Mouse (Mus musculus) T-helper 17 cell (primary cell): ENCODE data around the gene Smyd1.
"Not testable (repeated sequence)": the region's sequence is repeated elsewhere in the genome, so short reads cannot be mapped to it uniquely, and the experiment has no call there.

Experiments
- in situ Hi-C, 2 experiments: fragments of 300-600 bp; cut with MboI, MseI; formaldehyde crosslinking; loops; 1 replicate in 1 of 2; 2 replicates in 1 of 2; pipeline ENCODE4 v1.15.1; 2025; ENCODE audit warnings: high pct_unique_total_duplicates in 2 of 2

The Smyd1 gene

DNA sequence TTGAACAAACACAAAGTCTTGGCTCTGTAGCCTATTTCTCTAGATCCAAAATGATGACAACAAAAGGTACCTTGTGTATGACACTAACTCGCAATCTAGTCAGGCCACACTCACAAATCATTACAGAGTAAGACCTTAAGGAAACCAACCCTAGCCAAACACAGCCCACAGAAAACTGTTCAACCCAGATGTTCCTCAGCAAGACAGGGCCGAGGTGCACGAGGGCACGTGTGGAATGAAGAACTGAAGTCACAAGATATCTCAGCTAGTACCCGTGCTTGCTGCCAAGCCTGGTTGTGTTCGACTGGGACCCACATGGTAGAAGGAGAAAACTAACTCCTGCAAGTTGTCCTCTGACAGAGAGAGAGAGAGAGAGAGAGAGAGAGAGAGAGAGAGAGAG lies 7.8 kb upstream of the Smyd1 start:
- in situ Hi-C loops, result no loop called here

GRCm38 (mm10) chr6:71324816-71325215 lies 2.8 kb upstream of the Smyd1 start:
- in situ Hi-C loops, result no loop called here

DNA sequence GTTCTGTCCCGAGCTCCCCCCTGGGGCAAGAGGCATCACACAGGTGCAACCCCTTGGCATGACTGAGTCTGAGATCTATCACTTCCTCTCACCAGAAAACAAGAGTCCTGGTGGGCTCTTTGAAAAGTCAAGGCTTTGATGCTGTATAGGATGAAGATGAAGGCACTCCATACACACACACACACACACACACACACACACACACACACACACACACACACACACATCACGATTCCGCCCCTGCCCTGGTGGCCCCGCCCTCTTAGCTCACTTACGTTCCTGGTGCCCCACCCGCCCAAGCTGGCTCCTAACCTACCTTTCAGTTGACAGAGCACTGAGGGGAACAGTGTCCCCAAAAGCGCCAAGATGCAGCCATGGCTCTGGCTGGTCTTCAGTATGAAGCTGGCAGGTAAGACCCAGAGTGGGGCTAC lies 473 bp upstream of the Smyd1 start, which contains the start of gene Cd8b1:
Cd8b1 (plus strand) TSS at position 298 of the 431 bp plus-strand sequence.
- in situ Hi-C loops, result no loop called here

DNA sequence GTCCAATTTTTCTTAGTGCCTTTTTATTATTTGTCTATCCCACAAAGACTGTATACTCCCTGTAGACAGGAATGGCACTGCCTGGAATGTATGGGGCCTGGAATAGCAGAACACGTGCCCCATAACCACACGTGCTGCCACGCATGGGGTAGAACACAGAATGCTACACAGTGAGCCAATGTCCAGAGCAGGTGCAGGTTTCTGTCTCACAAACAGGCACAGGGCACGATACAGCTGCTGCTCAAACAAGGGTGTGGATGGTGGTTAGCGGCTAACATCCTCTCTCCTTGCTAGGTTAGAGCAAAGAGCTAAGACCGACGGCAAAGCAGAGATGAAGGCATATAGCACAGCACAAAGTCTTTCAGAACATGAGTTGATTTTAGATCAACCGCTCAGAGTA lies 14.5 kb downstream of the Smyd1 start:
- in situ Hi-C loops, result no loop called here

GRCm38 (mm10) chr6:71302097-71302731 lies 19.8 kb downstream of the Smyd1 start:
- in situ Hi-C loops, result no loop called here

DNA sequence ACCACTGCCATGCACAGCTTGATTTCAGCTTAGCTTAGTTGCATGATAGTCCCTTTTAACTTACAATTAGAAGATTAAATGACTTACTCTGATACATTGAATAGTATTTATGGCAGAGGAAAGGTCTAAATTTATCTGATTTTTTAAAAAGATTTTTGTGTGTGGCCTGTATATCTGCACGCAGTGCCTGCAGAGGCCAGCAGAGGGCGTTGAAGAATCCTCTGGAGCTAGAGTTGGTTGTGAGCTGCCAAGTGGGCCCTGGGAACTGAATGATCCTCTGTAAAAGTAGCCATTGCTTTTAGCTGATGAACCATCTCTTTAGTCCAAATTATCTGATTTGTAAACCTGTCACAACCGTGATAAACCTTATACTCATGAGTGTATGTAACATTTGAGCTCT lies 23.3 kb downstream of the Smyd1 start:
- in situ Hi-C loops, result loop anchor here (5.0 to 10.0 kb wide), 2 partner anchors 104 to 134 kb away; no protein-coding TSS in a partner anchor

DNA sequence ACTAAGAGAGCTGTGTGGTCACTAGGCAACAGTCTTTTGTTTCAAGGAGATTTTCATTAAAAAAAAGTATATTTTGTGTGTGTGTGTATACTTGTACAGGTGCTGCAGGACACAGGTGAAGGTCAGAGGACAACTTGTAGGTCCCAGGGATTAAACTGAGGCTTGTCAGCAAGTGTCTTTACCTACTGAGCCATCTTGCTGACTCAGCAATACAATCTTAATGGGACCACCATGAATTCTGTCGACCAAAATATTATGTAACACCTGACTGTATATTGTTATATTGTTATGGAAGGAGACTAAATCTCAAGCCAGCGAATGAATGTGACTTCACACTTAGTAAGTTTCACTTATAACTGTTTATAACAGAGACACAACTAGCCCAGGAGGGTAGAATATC lies 24.0 kb downstream of the Smyd1 start:
- in situ Hi-C loops, result loop anchor here (5.0 to 10.0 kb wide), 2 partner anchors 104 to 133 kb away; no protein-coding TSS in a partner anchor

DNA sequence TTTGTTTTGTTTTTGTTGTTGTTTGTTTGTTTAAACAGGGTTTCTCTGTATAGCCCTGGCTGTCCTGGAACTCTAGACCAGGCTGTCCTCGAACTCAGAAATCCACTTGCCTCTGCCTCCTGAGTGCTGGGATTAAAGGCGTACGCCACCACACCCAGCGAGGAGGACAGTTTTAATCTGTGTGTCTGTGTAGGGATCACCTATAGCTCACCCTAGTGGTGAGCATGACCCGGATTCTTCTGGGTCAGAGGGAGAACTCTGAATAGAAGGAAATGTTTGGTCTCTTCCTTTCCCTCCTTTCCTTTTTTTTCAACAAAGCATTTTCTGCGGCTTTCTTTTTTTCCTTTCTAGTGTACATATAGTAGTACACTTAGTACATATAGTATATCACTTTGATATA lies 26.7 kb downstream of the Smyd1 start:
- in situ Hi-C loops, result loop anchor here (5.0 to 10.0 kb wide), 2 partner anchors 107 to 131 kb away; no protein-coding TSS in a partner anchor

GRCm38 (mm10) chr6:71293509-71293908 lies 28.5 kb downstream of the Smyd1 start:
- in situ Hi-C loops, result loop anchor here (5.0 to 10.0 kb wide), 2 partner anchors 51 to 129 kb away; no protein-coding TSS in a partner anchor

GRCm38 (mm10) chr6:71279418-71279817 lies 42.6 kb downstream of the Smyd1 start:
- in situ Hi-C loops, result loop anchor here in 1 of 2 experiments (10.0 kb wide), 1 partner anchor 1955 kb away; no protein-coding TSS in a partner anchor

DNA sequence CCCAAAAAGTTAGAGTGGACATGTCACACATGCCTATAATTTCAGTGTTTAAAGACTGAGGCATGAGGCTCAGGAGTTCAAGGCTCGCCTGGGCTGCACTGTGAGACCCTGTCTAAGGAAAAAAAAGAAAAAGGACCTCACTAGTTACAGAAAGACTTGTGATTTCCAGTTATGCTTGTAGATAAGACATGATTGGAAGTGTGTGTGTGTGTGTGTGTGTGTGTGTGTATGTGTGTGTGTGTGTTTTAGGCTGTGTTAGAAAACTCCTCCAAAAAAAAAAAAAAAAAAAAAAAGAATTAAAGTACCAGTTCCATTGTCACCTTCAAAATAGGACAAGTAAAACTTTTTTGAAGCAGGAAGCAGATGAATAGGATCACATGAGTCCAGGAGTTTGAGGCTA lies 47.4 kb downstream of the Smyd1 start:
- in situ Hi-C loops, result loop anchor here in 1 of 2 experiments (10.0 kb wide), 1 partner anchor 1960 kb away; no protein-coding TSS in a partner anchor

- in situ Hi-C loops, result loop anchor here in 1 of 2 experiments (10.0 kb wide), 1 partner anchor 1961 kb away; no protein-coding TSS in a partner anchor
These were observed 48.3 kb downstream of the Smyd1 start for GRCm38 (mm10) chr6:71273715-71274114.

DNA sequence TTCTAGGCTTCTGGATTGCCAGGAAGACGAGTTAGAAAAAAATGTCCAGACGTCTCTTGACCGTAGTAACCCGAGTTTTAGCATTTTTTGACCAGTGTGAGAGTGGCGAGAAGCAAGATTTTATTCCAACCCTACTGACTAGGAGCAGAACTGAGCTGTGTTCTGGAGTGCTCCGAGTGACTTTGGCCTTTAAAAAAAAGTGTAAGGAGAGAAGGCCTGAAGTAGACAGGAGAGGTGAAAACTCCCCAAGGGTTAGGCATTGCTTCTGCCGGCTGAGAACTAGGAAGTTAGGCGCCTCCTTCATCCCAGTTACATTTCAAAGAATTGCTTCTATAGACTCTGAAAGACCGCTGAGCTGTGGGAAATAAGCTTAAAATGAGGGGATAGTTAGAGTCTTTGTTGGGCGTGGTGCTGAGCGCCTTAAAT lies 49.7 kb downstream of the Smyd1 start:
- in situ Hi-C loops, result loop anchor here in 1 of 2 experiments (10.0 kb wide), 1 partner anchor 1962 kb away; no protein-coding TSS in a partner anchor

GRCm38 (mm10) chr6:71271389-71272315 lies 50.4 kb downstream of the Smyd1 start, which contains the start of gene Krcc1:
Gene Krcc1, plus strand, starts transcription at chr6:71271677.
- in situ Hi-C loops, result loop anchor here in 1 of 2 experiments (10.0 kb wide), 1 partner anchor 1963 kb away; no protein-coding TSS in a partner anchor

GRCm38 (mm10) chr6:71271057-71271388 lies 51.0 kb downstream of the Smyd1 start:
- in situ Hi-C loops, result loop anchor here in 1 of 2 experiments (10.0 kb wide), 1 partner anchor 1964 kb away; no protein-coding TSS in a partner anchor

GRCm38 (mm10) chr6:71270301-71271056 lies 51.6 kb downstream of the Smyd1 start:
- in situ Hi-C loops, result loop anchor here in 1 of 2 experiments (10.0 kb wide), 1 partner anchor 1964 kb away; no protein-coding TSS in a partner anchor

- in situ Hi-C loops, result loop anchor here in 1 of 2 experiments (10.0 kb wide), 1 partner anchor 1965 kb away; no protein-coding TSS in a partner anchor
These were observed 52.4 kb downstream of the Smyd1 start for GRCm38 (mm10) chr6:71269686-71270050.

DNA sequence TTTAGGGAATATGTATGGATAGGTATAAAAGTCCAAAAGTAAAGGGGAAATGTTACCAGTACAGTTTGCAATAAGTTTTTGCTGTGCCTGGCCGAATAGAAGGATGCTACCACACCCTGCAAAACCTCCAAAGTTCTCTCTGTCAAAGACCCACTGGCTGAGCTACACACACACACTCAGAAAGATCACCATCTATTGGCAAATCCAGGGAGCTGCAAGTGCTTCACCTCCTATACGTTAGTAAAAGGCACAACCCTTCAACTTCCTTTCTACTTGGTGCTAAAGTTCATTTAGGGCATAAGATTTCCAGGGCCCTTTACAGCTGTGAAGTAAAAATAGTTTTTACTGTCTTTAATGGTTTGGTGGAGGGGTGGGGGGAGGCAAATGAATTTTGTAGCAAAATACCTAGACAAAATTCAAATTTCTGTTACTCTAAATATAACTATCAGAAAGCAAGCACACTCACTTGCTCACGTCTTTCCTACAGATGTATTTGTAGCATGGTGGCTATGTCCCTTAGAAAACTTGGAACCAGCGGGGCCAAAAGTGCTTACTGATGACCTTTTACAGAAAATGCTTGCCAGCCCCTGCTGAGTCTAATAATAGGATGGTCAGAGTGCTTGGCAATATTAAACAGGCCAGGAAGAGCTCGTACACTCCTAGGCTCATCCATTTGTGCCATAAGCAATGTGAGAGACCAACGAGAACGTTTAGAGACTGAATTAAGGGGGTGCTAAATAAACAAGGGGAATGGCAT lies 52.9 kb downstream of the Smyd1 start:
- in situ Hi-C loops, result no loop called here

GRCm38 (mm10) chr6:71267603-71268002 lies 54.4 kb downstream of the Smyd1 start:
- in situ Hi-C loops, result not testable (repeated sequence)
